Mouse (Mus musculus): Measurements from ENCODE around the gene Asic2. TPM values are rescaled to one million over a fixed set of nuclear protein-coding genes. Genes with fewer than 3 reads are reported as not detected.

The Asic2 gene
- polyA plus RNA-seq, 1 experiment from 2014 or later = 2.8 TPM

DNA sequence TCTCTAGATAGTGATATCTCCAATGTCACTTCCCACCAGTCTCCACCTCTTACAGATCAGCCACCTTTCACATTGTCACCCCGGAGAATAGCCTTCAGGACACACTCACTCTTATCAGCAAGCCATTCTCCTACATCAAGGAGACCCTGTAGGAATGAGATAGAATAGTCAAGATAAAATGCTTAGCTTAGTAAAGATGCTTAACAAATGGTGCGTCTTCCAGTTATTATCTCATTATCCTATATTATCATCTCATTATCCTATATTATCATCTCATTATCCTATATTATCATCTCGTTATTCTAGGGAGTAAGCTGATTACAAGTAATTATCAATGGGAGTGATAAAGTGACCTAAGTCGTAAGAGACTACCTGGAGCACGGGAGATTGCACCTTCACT, 386.1 kb downstream of the Asic2 start:
- 84% methylated on average over 5 of the region's 5 CpGs for WGBS
- no peak overlapping the region for H3K9ac ChIP-seq (replicated peaks; ENCODE audit: low read length)
- no peaks in the 10 kb centered on the region for H3K4me1 ChIP-seq (ENCODE audit: insufficient read depth, low read length)
- H3K27me3 ChIP-seq (ENCODE audit: insufficient read depth, low read length) = no peaks in the 10 kb centered on the region
- H3K4me2 ChIP-seq (replicated peaks; ENCODE audit: low read depth, low read length) = no peak overlapping the region
- no peak overlapping the region for H3K27ac ChIP-seq (ENCODE audit: low read length)
- H3K9me3 ChIP-seq (ENCODE audit: low read length) = no peaks in the 10 kb centered on the region
- ATAC-seq (ENCODE audit: low FRiP score, low TSS enrichment) = no peak
- H3K36me3 ChIP-seq (ENCODE audit: insufficient read depth, low read length) = no peaks in the 10 kb centered on the region
- no peak overlapping the region for H3K4me3 ChIP-seq (ENCODE audit: low read length)

DNA sequence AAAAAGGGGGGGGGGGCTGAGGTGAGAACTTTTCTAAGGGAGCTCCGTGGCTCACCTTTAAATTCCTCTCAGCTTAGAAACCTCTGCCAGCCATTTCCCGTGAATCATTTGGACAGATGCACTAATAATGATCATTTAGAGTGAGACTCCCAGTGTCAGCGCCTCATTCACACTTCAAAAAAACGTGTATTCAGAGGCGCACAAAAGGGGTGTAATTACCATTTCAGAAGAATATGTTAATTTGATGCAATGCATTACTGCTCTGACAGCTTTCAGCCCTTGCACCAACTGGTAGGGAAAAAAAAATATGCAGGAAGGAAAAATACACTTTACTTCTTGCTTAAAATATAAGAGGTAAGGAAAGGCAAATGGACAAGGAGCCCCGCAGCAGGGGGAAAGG, 388.5 kb downstream of the Asic2 start:
- H3K27me3 ChIP-seq (ENCODE audit: insufficient read depth, low read length) = no peaks in the 10 kb centered on the region
- no peaks in the 10 kb centered on the region for H3K36me3 ChIP-seq (ENCODE audit: insufficient read depth, low read length)
- H3K4me2 ChIP-seq (replicated peaks; ENCODE audit: low read depth, low read length) = no peak overlapping the region
- H3K4me3 ChIP-seq (ENCODE audit: low read length) = no peak overlapping the region
- WGBS = 24% methylated on average over 6 of the region's 6 CpGs
- no peaks in the 10 kb centered on the region for H3K4me1 ChIP-seq (ENCODE audit: insufficient read depth, low read length)
- H3K9me3 ChIP-seq (ENCODE audit: low read length) = no peaks in the 10 kb centered on the region
- no peak for ATAC-seq (ENCODE audit: low FRiP score, low TSS enrichment)
- no peak overlapping the region for H3K27ac ChIP-seq (ENCODE audit: low read length)
- no peak overlapping the region for H3K9ac ChIP-seq (replicated peaks; ENCODE audit: low read length)

- Histone ChIP-seq H3K27ac (ENCODE audit: low read length) (no peak overlapping the region), H3K4me3 (ENCODE audit: low read length) (no peak overlapping the region), H3K27me3 (ENCODE audit: insufficient read depth, low read length) (no peaks in the 10 kb centered on the region), H3K9ac (replicated peaks; ENCODE audit: low read length) (no peak overlapping the region), H3K9me3 (ENCODE audit: low read length) (no peaks in the 10 kb centered on the region), H3K4me1 (ENCODE audit: insufficient read depth, low read length) (no peaks in the 10 kb centered on the region), H3K4me2 (replicated peaks; ENCODE audit: low read depth, low read length) (no peak overlapping the region), H3K36me3 (ENCODE audit: insufficient read depth, low read length) (no peaks in the 10 kb centered on the region)
- no peak for ATAC-seq (ENCODE audit: low FRiP score, low TSS enrichment)
- 71% methylated on average over 3 of the region's 3 CpGs for WGBS
Observed at GRCm38 (mm10) chr11:81570406-81570805, 397.9 kb downstream of the Asic2 start.

DNA sequence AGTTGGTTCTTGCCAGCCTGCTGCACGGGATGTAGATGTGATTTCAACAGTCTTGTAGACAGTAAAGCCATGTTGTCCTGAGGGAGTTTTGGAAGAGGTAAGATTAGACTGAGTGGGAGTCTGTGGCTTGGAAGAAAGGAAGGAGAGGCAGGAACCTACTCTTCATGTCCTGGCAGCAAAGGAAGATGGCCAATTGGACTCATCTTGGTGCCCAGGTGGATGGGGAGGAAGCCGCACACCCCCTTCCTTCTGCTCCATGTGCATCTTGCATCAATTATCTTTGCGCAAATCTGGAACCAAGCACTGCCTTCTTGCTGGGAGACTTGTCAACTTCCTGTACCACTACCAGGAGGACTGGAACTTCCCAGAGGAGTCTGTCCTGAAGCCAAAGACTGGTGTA, 403.4 kb downstream of the Asic2 start:
- H3K4me2 ChIP-seq (replicated peaks; ENCODE audit: low read depth, low read length) = no peak overlapping the region
- no peak overlapping the region for H3K27ac ChIP-seq (ENCODE audit: low read length)
- H3K9me3 ChIP-seq (ENCODE audit: low read length) = no peaks in the 10 kb centered on the region
- no peak overlapping the region for H3K9ac ChIP-seq (replicated peaks; ENCODE audit: low read length)
- no peaks in the 10 kb centered on the region for H3K27me3 ChIP-seq (ENCODE audit: insufficient read depth, low read length)
- ATAC-seq (ENCODE audit: low FRiP score, low TSS enrichment) = no peak
- H3K36me3 ChIP-seq (ENCODE audit: insufficient read depth, low read length) = no peaks in the 10 kb centered on the region
- no peaks in the 10 kb centered on the region for H3K4me1 ChIP-seq (ENCODE audit: insufficient read depth, low read length)
- H3K4me3 ChIP-seq (ENCODE audit: low read length) = no peak overlapping the region
- 87% methylated on average over 3 of the region's 3 CpGs for WGBS

DNA sequence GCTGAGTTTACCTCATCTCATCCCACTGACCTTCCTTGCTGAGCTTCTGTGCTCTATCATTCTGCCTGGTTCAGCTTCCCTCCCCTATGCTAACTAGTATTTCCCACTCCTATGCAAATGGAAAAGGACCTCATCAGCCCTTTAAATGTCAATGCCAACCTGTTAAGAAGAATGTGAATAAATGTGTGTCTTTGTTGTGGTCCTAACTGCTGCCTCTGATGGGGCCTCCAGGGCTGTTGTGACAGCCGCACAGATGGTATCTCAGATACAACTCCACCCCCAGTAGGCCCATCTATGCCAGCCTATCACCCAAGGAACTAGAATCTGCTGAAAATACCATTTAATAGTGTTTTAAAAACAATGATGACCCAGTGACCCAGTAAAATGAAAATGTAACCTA, 407.9 kb downstream of the Asic2 start:
- no peaks in the 10 kb centered on the region for H3K4me1 ChIP-seq (ENCODE audit: insufficient read depth, low read length)
- no peak overlapping the region for H3K4me2 ChIP-seq (replicated peaks; ENCODE audit: low read depth, low read length)
- H3K4me3 ChIP-seq (ENCODE audit: low read length) = no peak overlapping the region
- no peaks in the 10 kb centered on the region for H3K36me3 ChIP-seq (ENCODE audit: insufficient read depth, low read length)
- ATAC-seq (ENCODE audit: low FRiP score, low TSS enrichment) = no peak
- no peaks in the 10 kb centered on the region for H3K27me3 ChIP-seq (ENCODE audit: insufficient read depth, low read length)
- WGBS = 84% methylated on average over 1 of the region's 1 CpGs
- H3K9me3 ChIP-seq (ENCODE audit: low read length) = no peaks in the 10 kb centered on the region
- H3K9ac ChIP-seq (replicated peaks; ENCODE audit: low read length) = no peak overlapping the region
- no peak overlapping the region for H3K27ac ChIP-seq (ENCODE audit: low read length)

DNA sequence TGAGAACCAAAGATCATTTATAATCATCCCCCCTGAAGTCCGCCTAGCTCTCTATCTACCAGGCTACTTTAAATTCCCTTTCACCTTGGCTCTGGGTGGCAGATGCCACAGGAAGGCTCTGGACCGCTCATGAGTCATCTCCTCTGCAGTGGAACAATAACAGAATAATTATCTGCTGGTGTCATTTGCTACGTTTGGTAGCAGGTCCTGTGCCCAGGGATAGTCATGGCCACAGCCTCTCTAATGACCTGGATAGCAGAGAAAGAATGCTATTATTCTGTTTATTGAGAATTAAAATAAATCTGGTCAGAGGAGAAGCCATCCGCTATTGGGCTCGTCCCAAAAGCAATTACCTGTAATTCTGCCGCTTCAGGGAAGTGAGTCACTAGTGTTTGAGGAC, 425.1 kb downstream of the Asic2 start:
- Histone ChIP-seq H3K4me2 (replicated peaks; ENCODE audit: low read depth, low read length) (no peak overlapping the region), H3K9ac (replicated peaks; ENCODE audit: low read length) (no peak overlapping the region), H3K27me3 (ENCODE audit: insufficient read depth, low read length) (no peaks in the 10 kb centered on the region), H3K9me3 (ENCODE audit: low read length) (no peaks in the 10 kb centered on the region), H3K4me1 (ENCODE audit: insufficient read depth, low read length) (no peaks in the 10 kb centered on the region), H3K27ac (ENCODE audit: low read length) (no peak overlapping the region), H3K4me3 (ENCODE audit: low read length) (no peak overlapping the region), H3K36me3 (ENCODE audit: insufficient read depth, low read length) (no peaks in the 10 kb centered on the region)
- WGBS = 75% methylated on average over 6 of the region's 6 CpGs
- ATAC-seq (ENCODE audit: low FRiP score, low TSS enrichment) = no peak

DNA sequence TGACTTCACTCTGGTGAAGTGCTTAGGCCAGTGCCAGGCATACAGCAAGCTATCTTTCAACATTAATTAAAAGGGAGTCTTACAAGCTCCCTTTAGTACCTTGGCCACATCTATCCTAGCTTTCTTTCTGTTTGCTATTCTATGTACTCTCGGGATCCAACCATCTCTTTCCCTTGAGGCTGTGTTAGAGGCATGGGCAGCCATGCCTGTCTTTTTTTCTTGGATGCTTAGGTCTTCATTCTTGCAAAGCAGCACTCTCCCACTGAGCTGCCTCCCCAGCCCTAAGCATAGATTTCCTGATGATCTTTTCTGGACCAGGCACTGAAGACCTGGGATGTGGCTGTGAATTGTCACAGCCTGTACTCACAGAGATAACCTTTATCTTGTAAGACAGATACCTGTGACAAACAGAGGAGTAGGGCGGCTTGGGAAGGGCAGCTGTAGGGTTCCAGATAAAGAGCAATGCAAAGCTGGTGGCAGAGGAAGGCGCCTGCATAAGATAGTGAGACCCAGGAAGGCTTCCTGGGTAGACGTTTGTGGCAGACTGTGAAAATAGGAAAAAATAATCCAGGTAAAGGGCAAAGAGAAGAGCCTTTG, 433.0 kb downstream of the Asic2 start:
- H3K36me3 ChIP-seq (ENCODE audit: insufficient read depth, low read length) = no peaks in the 10 kb centered on the region
- 79% methylated on average over 4 of the region's 4 CpGs for WGBS
- no peak for ATAC-seq (ENCODE audit: low FRiP score, low TSS enrichment)
- H3K4me3 ChIP-seq (ENCODE audit: low read length) = no peak overlapping the region
- no peak overlapping the region for H3K9ac ChIP-seq (replicated peaks; ENCODE audit: low read length)
- no peak overlapping the region for H3K27ac ChIP-seq (ENCODE audit: low read length)
- no peaks in the 10 kb centered on the region for H3K4me1 ChIP-seq (ENCODE audit: insufficient read depth, low read length)
- H3K27me3 ChIP-seq (ENCODE audit: insufficient read depth, low read length) = no peaks in the 10 kb centered on the region
- H3K4me2 ChIP-seq (replicated peaks; ENCODE audit: low read depth, low read length) = no peak overlapping the region
- no peaks in the 10 kb centered on the region for H3K9me3 ChIP-seq (ENCODE audit: low read length)

DNA sequence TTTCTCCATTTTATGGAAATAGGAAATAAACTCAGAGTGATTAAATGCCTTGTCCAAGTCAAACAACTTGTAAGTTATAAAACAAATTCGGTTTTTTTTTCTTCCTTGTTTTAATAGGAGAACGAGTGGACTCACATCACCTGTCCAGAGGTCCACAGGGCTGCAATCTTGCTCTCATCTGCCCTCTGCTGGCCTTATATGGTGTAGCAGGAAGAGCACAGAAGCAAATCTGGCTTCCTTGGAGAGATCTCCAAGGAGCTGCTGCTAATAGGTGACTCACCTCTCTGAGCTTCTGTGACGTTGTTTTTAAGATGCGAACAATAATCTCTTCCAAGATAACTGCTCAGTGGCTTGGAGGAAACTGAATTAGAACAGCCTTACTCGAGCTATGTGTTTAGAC, 433.6 kb downstream of the Asic2 start:
- Histone ChIP-seq H3K27ac (ENCODE audit: low read length) (no peak overlapping the region), H3K4me1 (ENCODE audit: insufficient read depth, low read length) (no peaks in the 10 kb centered on the region), H3K4me3 (ENCODE audit: low read length) (no peak overlapping the region), H3K27me3 (ENCODE audit: insufficient read depth, low read length) (no peaks in the 10 kb centered on the region), H3K9me3 (ENCODE audit: low read length) (peaks cover 5% of the 10 kb centered on the region; the same call in 1 of the 2 replicates), H3K36me3 (ENCODE audit: insufficient read depth, low read length) (no peaks in the 10 kb centered on the region), H3K9ac (replicated peaks; ENCODE audit: low read length) (no peak overlapping the region), H3K4me2 (replicated peaks; ENCODE audit: low read depth, low read length) (no peak overlapping the region)
- ATAC-seq (ENCODE audit: low FRiP score, low TSS enrichment) = no peak
- 14% methylated on average over 5 of the region's 5 CpGs for WGBS

DNA sequence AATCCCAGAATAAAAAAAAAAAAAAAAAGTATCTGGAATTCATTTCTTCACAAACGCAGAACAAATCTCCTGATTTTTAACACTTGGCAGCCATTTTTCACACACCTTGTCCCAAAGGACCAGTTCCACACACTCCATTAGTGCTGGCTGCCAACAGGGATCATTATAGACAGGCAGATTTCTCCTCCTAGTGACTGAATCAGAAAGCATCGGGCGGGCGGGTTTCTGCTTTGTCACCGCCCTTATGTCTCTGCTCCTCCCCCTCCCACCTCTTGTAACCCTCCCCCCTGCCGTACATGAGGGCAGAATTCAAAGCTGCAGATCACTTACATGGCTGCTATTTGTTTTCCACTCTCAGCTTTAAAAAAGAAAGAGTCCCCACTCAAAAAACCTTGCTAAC, 436.4 kb downstream of the Asic2 start:
- H3K4me3 ChIP-seq (ENCODE audit: low read length) = no peak overlapping the region
- no peak overlapping the region for H3K9ac ChIP-seq (replicated peaks; ENCODE audit: low read length)
- no peaks in the 10 kb centered on the region for H3K36me3 ChIP-seq (ENCODE audit: insufficient read depth, low read length)
- no peaks in the 10 kb centered on the region for H3K4me1 ChIP-seq (ENCODE audit: insufficient read depth, low read length)
- H3K27me3 ChIP-seq (ENCODE audit: insufficient read depth, low read length) = no peaks in the 10 kb centered on the region
- H3K4me2 ChIP-seq (replicated peaks; ENCODE audit: low read depth, low read length) = no peak overlapping the region
- H3K27ac ChIP-seq (ENCODE audit: low read length) = no peak overlapping the region
- H3K9me3 ChIP-seq (ENCODE audit: low read length) = peaks cover 6% of the 10 kb centered on the region; the same call in 1 of the 2 replicates
- 8% methylated on average over 6 of the region's 6 CpGs for WGBS
- no peak for ATAC-seq (ENCODE audit: low FRiP score, low TSS enrichment)

DNA sequence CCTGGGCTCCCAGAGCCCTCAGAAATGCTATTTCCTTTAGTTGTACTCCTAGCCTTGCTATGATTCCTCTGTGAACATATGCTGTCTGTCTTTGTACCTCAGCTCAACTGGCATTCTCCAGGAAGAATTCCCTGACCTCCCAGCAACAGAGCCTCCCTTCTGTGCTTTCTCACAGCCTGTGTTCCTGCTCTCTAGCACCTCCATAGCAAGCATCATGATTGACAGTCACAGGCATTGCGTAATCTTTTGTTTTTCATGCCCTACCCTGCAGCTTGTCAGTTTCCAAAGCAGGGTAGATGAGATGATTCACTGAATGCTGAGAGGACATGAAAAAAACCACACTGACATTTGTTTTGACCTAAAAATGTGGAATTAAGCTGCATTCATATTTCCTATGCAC, 445.3 kb downstream of the Asic2 start:
- Histone ChIP-seq H3K9me3 (ENCODE audit: low read length) (no peaks in the 10 kb centered on the region), H3K4me3 (ENCODE audit: low read length) (no peak overlapping the region), H3K4me2 (replicated peaks; ENCODE audit: low read depth, low read length) (no peak overlapping the region), H3K4me1 (ENCODE audit: insufficient read depth, low read length) (no peaks in the 10 kb centered on the region), H3K9ac (replicated peaks; ENCODE audit: low read length) (no peak overlapping the region), H3K27ac (ENCODE audit: low read length) (no peak overlapping the region), H3K27me3 (ENCODE audit: insufficient read depth, low read length) (no peaks in the 10 kb centered on the region), H3K36me3 (ENCODE audit: insufficient read depth, low read length) (no peaks in the 10 kb centered on the region)
- ATAC-seq (ENCODE audit: low FRiP score, low TSS enrichment) = no peak
- WGBS = 79% methylated on average over 1 of the region's 1 CpGs

Measured in kidney, embryonic 16.5 days (tissue).